Mouse (Mus musculus) megakaryocyte, embryonic 14.5 days (primary cell): ENCODE data around the gene Smg6. TPM values are rescaled to one million over a fixed set of nuclear protein-coding genes. Genes with fewer than 3 reads are reported as not detected.

Source experiments
- H3K27me3 ChIP-seq: replicated peaks from 2 replicates; pipeline ENCODE3; 2012; ENCODE audit warnings: inconsistent platforms
- H3K36me3 ChIP-seq: replicated peaks from 2 replicates; pipeline ENCODE3; 2012; ENCODE audit warnings: low read length, inconsistent platforms, mixed read lengths
- H3K4me1 ChIP-seq: 2 replicates; pipeline ENCODE4 v1.6.1; 2012; ENCODE audit warnings: inconsistent platforms
- H3K4me3 ChIP-seq: replicated peaks from 2 replicates; pipeline ENCODE3; 2012; ENCODE audit warnings: moderate library complexity, mild to moderate bottlenecking, inconsistent platforms
- H3K9me3 ChIP-seq: 2 replicates; pipeline ENCODE4 v1.6.1; 2012; ENCODE audit warnings: inconsistent platforms
- FLI1 ChIP-seq: IDR thresholded peaks from 2 replicates; pipeline ENCODE4 v1.6.1; 2012; ENCODE audit warnings: low read length, inconsistent platforms, mixed read lengths
- GATA1 ChIP-seq: IDR thresholded peaks from 3 replicates; pipeline ENCODE4 v1.6.1; 2012; ENCODE audit warnings: mixed read lengths, low read length, inconsistent platforms, borderline replicate concordance
- polyA plus RNA-seq: library from polyadenylated mRNA; stranded (reverse); fragments of >175 nt; gene quantifications from 2 replicates; pipeline ENCODE4 v1.2.3, GENCODE M21; 2012; ENCODE audit warnings: low replicate concordance; ENCODE audit not compliant: insufficient read depth

Smg6 gene
- polyA plus RNA-seq, 1 experiment = 35.3 TPM

DNA sequence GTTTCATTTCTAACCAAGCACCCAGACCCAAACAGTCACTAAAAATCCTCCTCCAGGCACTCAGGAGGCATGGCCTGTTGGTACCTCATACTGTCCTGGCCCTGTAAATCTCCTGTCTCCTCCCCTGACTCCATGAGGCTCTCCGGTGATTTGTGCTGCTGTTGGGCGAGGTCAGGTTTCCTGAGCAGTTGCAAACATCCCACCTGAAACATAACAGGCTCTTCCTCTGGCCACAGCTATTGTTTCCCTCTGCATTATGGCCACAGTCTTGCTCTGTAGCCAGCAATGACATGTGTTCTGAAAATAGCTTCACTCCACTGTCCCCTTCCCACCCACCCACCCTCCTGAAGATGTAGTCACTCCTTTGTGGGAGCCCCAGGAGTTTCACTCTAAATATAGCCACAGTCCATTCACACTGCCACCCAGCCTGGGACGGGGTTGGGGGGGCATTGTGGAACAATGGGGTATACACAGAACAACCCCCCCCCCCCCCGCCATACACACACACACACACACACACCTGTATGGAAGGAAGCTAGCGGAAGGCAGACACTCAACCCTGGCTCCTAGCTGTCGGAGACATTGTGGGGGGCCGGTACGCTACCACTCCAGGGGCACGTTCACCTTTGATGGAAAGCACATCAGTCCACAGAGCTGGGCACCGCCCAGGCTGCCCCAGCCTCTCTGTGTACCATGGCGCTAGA, 222.9 kb downstream of the Smg6 start:
- no peaks in the 10 kb centered on the region for H3K27me3 ChIP-seq
- no peak overlapping the region for H3K4me3 ChIP-seq
- peaks cover 84% of the 10 kb centered on the region for H3K36me3 ChIP-seq
- no peak for TF ChIP-seq GATA1
- peaks cover 32% of the 10 kb centered on the region for H3K4me1 ChIP-seq
- H3K9me3 ChIP-seq = no peaks in the 10 kb centered on the region

DNA sequence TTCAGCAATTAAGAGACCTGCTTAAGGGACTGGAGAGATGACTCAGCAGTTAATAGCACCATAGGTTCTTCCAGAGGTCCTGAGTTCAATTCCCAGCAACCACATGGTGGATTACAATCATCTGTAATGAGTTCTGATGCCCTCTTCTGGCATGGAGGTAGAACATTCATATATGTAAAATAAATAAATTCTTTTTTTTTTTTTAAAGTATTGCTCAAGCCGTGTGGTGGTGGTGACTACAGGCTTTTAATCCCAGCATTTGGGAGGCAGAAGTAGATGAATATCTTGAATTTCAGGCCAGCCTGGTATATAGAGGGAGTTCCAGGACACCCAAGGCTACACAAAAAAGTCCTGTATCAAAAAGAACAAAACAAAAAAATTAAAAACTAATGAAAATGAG, 224.7 kb downstream of the Smg6 start:
- Histone ChIP-seq H3K27me3 (no peaks in the 10 kb centered on the region), H3K9me3 (no peaks in the 10 kb centered on the region), H3K4me3 (no peak overlapping the region), H3K4me1 (peaks cover 48% of the 10 kb centered on the region), H3K36me3 (peaks cover 78% of the 10 kb centered on the region)
- TF ChIP-seq FLI1 = no peak
- no peak for TF ChIP-seq GATA1

DNA sequence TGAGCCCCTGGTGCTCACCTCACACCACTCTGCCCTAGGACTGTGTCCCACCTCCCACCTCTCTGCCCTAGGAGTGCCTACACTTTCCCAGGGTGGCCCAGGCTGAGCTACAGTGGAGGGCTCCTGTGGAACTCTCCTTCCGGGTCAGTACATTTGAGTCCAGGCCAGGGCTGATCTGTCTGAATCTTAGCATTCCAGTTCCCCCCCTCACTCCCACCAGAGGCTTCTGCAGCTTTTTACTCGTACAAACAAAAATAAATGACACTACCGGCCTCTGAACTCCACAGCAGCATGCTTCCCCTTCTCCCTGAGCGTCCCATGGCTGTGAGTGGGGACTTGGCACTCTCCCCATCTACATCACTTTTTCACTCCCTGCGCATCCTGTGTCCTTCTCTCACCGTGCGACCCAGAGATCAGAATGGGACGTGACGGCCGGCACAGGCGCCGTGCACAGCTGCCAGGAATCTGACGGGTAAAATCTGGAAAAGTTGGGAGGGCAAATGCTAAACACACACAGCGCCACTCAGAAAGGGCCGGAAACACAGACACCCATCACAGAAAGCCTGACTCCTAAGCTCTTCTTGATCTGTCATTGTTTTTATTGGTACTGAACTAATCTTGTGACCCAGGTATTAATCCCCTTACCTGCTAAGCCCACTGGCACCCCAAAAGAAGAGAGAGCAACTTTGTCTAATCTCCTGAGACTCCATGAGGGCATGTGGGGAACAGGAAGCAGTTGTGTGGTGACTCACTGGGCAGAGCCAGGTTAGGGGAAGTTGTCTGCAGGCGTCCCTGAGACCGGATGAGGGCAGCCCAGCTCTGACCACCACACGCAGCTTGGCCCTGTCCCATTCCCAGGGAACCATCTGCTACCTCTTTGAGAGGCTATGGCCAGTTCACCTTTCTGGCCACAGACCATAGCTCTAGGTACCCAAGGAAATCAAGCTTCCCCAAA, 227.3 kb downstream of the Smg6 start:
- Histone ChIP-seq H3K4me3 (peak overlapping the region; percentile 76), H3K4me1 (peaks cover 40% of the 10 kb centered on the region), H3K36me3 (peaks cover 79% of the 10 kb centered on the region)

DNA sequence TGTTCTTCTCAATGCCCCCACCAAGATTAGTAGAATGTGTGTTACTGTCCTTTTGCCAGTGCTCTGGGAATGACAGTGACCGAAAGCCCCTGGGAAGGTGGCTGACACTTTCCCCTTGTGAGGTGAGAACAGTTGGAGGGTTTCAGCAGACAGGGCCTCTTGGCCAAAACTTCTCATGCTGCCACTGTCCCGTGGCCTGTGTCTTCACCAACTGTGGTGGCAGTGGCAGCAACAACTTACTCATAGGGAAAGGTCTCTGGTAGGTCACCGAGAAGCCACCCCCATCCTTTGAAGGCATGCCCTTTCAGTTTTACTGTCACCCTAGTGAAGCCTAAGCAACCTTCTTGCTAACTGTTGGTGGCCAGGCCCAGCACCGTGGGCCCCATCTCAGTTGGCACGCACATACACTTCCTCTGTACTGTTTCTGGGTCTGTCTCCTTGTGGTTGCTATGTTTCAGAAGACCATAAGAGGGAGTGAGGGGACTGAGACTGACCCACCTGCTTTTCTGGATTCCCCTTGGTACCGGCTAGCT, 228.5 kb downstream of the Smg6 start:
- H3K36me3 ChIP-seq = peaks cover 80% of the 10 kb centered on the region

More for the DNA sequence above, 227.3 kb downstream of the Smg6 start:
- Histone ChIP-seq H3K27me3 (no peaks in the 10 kb centered on the region), H3K9me3 (no peaks in the 10 kb centered on the region)
- TF ChIP-seq GATA1 (no peak), FLI1 (0 out of 2 replicates have a peak, but pooled peaks have one; percentile 11)

DNA sequence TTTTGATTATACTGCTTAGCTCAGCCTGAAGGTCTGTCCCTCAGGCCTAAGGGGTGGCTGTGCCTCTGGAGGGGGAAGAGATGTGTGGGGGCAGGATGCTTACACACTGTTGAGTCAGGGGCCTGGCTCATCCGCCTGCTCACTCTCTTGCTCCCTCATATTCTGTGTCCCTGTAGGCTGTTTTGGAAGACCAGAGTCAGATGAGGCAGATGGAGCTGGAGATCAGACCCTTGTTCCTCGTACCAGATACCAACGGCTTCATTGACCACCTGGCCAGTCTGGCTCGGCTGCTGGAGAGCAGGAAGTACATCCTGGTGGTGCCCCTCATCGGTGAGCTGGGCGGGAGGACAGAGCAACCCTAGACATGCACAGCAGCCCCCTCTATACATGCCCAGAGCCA, 230.4 kb downstream of the Smg6 start:
- no peak for TF ChIP-seq FLI1
- no peak for TF ChIP-seq GATA1
- Histone ChIP-seq H3K9me3 (no peaks in the 10 kb centered on the region), H3K36me3 (peaks cover 81% of the 10 kb centered on the region), H3K4me1 (peaks cover 39% of the 10 kb centered on the region), H3K27me3 (no peaks in the 10 kb centered on the region), H3K4me3 (no peak overlapping the region)

More for the DNA sequence above, 228.5 kb downstream of the Smg6 start:
- H3K4me3 ChIP-seq = no peak overlapping the region
- H3K4me1 ChIP-seq = peaks cover 39% of the 10 kb centered on the region
- H3K27me3 ChIP-seq = no peaks in the 10 kb centered on the region
- H3K9me3 ChIP-seq = no peaks in the 10 kb centered on the region
- TF ChIP-seq FLI1 (no peak), GATA1 (no peak)

DNA sequence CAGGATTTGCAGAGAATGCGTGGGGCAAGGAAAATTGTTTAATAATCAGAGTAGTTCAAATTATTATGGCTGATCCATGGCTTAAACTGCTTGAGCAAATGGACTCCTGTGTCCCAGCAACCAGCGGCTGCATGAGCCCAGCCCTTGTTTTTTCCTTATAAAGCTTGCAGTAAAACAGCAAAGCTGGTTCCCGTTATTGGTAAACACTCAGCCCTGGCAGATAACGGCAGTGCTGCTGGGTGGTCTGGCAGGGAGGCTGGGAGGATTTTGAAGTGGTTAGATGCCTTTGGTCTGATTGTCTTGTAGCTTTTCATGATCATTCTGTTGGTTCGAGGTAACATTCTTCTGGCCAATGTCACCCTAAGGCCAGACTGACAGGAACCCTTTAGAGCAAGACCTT, 230.8 kb downstream of the Smg6 start:
- no peaks in the 10 kb centered on the region for H3K9me3 ChIP-seq
- H3K27me3 ChIP-seq = no peaks in the 10 kb centered on the region
- H3K4me3 ChIP-seq = no peak overlapping the region
- H3K4me1 ChIP-seq = peaks cover 40% of the 10 kb centered on the region
- peaks cover 82% of the 10 kb centered on the region for H3K36me3 ChIP-seq
- no peak for TF ChIP-seq FLI1
- no peak for TF ChIP-seq GATA1

DNA sequence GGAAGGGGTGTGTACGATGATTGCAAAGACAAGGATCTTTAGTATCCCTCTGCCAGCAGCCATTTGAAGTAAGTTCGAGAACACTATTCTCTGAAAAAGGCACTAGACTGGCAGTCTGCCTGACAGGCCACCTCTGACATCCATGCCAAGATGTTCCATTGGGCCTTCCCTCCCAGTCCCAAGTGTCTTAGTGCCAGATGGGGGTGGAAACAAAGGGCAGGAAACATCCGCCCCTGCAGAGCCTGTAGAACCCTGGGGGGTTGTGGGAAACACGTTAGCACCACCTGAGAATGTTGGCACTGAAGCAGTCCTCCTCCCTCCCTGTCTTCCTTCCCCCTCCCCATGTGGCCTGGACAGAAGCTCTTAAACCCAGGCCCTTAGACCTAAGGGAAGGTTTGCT, 231.4 kb downstream of the Smg6 start:
- H3K27me3 ChIP-seq = no peaks in the 10 kb centered on the region
- peaks cover 84% of the 10 kb centered on the region for H3K36me3 ChIP-seq
- H3K4me3 ChIP-seq = no peak overlapping the region
- peaks cover 39% of the 10 kb centered on the region for H3K4me1 ChIP-seq
- TF ChIP-seq FLI1 = no peak
- TF ChIP-seq GATA1 = no peak
- H3K9me3 ChIP-seq = no peaks in the 10 kb centered on the region

DNA sequence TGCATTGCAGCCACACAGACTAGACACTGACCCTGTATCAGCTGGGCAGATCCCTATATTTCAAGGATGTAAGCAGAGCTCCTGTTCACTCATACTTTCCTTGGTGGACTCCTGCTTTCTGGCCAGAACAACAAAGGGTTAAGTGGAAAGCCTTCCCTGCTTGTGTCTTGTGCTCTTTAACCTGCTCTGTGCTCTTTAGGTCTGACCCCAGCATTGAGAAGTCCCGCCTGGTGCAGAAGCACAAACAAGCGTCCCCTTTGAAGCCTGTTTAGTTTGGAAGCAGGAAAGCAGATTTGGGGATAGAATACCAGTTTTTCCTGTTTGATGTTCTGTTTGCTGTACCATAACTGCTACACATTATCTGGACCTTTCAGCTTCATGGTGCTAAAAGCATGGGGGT, 232.3 kb downstream of the Smg6 start:
- peaks cover 32% of the 10 kb centered on the region for H3K4me1 ChIP-seq
- H3K4me3 ChIP-seq = no peak overlapping the region
- no peaks in the 10 kb centered on the region for H3K9me3 ChIP-seq

DNA sequence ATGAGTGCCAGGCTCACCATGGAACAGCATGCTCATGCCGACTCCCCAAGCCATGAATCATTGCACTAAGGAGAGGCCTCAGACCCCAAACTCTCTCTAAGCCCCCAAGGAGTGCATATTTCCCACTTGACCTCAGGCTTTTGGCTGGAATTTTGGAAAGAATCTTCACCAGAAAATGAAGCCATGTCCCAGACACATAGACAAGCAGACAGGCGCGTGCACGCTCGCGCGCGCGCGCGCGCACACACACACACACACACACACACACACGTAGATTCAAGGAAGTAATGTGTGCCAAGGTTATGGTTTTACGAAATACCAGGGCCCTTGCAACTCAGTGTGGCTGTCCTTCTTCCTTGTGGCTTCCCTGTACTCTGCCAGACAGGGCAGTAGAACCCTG, 232.8 kb downstream of the Smg6 start:
- H3K36me3 ChIP-seq = peaks cover 89% of the 10 kb centered on the region
- peaks cover 27% of the 10 kb centered on the region for H3K4me1 ChIP-seq
- no peak for TF ChIP-seq FLI1
- no peak for TF ChIP-seq GATA1
- H3K4me3 ChIP-seq = no peak overlapping the region
- H3K9me3 ChIP-seq = no peaks in the 10 kb centered on the region
- no peaks in the 10 kb centered on the region for H3K27me3 ChIP-seq

More for the DNA sequence above, 232.3 kb downstream of the Smg6 start:
- Histone ChIP-seq H3K27me3 (no peaks in the 10 kb centered on the region), H3K36me3 (peaks cover 87% of the 10 kb centered on the region)
- TF ChIP-seq FLI1 (no peak), GATA1 (no peak)
